ENCODE assay signal across 9 mouse cellular contexts in the genomic region with DNA sequence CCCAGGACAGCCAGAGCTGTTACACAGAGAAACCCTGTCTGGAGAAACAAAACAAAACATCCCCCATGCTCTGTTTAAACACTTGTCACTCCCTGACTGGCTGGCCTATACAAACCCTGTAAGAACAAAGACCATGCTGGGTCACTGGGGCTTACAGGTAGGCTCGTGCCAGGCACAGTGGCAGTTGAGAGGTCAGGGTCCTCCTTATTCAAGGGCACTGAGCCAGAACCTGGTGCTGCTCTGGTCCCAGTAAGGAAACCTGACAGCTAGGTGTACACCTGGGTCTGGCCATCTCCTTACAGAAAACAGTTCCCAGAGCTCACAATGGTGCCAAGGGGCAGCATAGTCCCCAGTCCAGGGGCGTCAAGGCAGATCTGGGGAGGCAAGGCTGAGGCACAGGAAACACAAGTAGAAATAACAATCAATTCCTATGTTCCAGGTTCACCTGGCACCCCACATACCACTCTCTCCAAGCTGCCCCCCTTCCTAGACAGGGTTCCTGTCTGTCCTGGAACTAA. TPM values are rescaled to one million over a fixed set of nuclear protein-coding genes. Genes with fewer than 3 reads are reported as not detected.
DNase-seq lines count a peak whose midpoint lies in the region; ATAC-seq and TF ChIP-seq lines count a peak whose summit lies in the region.
"Had no signal": no experiment of that assay in that cellular context is flagged by ENCODE, and none has a peak within 500 bp of the region (broad histone marks: within the 10 kb centered on the region; RNA-seq: fewer than 3 reads in every experiment).

No protein-coding gene starts in this region.

- no peak for ATAC-seq in embryonic facial prominence, embryonic 15.5 days (ENCODE audit: insufficient number of reproducible peaks, low FRiP score, low TSS enrichment, low read depth)
- no peak for ATAC-seq in kidney, postnatal 0 days (replicated peaks; ENCODE audit: low FRiP score, low read depth)
- ATAC-seq in neural tube, embryonic 13.5 days (ENCODE audit: low read depth): no peak
- ATAC-seq in monocyte, adult 5-6 weeks (replicated peaks; ENCODE audit: insufficient number of reproducible peaks, low FRiP score, low TSS enrichment, poor library complexity, severe bottlenecking): no peak

- H3K9ac ChIP-seq in embryonic facial prominence, embryonic 15.5 days: peak overlapping the region; percentile 97; the same call in 1 of the 2 replicates
- peak overlapping the region; percentile 94 for H3K9ac ChIP-seq in kidney, postnatal 0 days (ENCODE audit: low read depth, low read length)
- peak overlapping the region; percentile 96 for H3K9ac ChIP-seq in neural tube, embryonic 13.5 days

- no peak overlapping the region for H3K27ac ChIP-seq in layer of hippocampus, adult 2 months
- H3K27ac ChIP-seq in embryonic facial prominence, embryonic 15.5 days (replicated peaks): no peak overlapping the region
- H3K27ac ChIP-seq in kidney, postnatal 0 days: peak overlapping the region; percentile 94; the same call in 1 of the 2 replicates
- no peak overlapping the region for H3K27ac ChIP-seq in neural tube, embryonic 13.5 days (replicated peaks)

- peaks cover 40% of the 10 kb centered on the region for H3K4me1 ChIP-seq in embryonic facial prominence, embryonic 15.5 days
- peaks cover 20% of the 10 kb centered on the region for H3K4me1 ChIP-seq in kidney, postnatal 0 days (replicated peaks; ENCODE audit: insufficient read depth, low read length)
- H3K4me1 ChIP-seq in neural tube, embryonic 13.5 days (replicated peaks): peaks cover 40% of the 10 kb centered on the region

- peak overlapping the region; percentile 94 for H3K4me3 ChIP-seq in layer of hippocampus, adult 2 months
- peak overlapping the region; percentile 88 for H3K4me3 ChIP-seq in embryonic facial prominence, embryonic 15.5 days (replicated peaks)
- H3K4me3 ChIP-seq in kidney, postnatal 0 days (replicated peaks; ENCODE audit: low read depth, low read length): peak overlapping the region; percentile 79; the same call in 1 of the 2 replicates
- H3K4me3 ChIP-seq in neural tube, embryonic 13.5 days: peak overlapping the region; percentile 95

- no peak for DNase-seq in layer of hippocampus, adult 2 months (ENCODE audit: low spot score in 2 of 2)
- DNase-seq in layer of hippocampus, adult 9-11 months: no peak
- DNase-seq in kidney, postnatal 0 days (ENCODE audit: low spot score): no peak
- DNase-seq in B cell, adult 2 months: no peak
- no peak for DNase-seq in left cerebral cortex, postnatal 14 days (ENCODE audit: low spot score in 2 of 2)
- DNase-seq: gastrocnemius, postnatal 25 days had no signal

- peaks cover 27% of the 10 kb centered on the region for H3K36me3 ChIP-seq in embryonic facial prominence, embryonic 15.5 days
- peaks cover 19% of the 10 kb centered on the region; the same call in 1 of the 2 replicates for H3K36me3 ChIP-seq in kidney, postnatal 0 days (ENCODE audit: insufficient read depth, low read length)
- H3K36me3 ChIP-seq in neural tube, embryonic 13.5 days: peaks cover 25% of the 10 kb centered on the region

- no peaks in the 10 kb centered on the region for H3K9me3 ChIP-seq in embryonic facial prominence, embryonic 15.5 days (replicated peaks)
- H3K9me3 ChIP-seq in kidney, postnatal 0 days (replicated peaks; ENCODE audit: low read length): no peaks in the 10 kb centered on the region
- H3K9me3 ChIP-seq in neural tube, embryonic 13.5 days: no peaks in the 10 kb centered on the region

- intact Hi-C loops in left cerebral cortex, postnatal 14 days (cut with DNase I): no loop called here

- 79% methylated on average over 2 of the region's 2 CpGs for WGBS in embryonic facial prominence, embryonic 15.5 days
- 51% methylated on average over 2 of the region's 2 CpGs for WGBS in kidney, postnatal 0 days
- 80% methylated on average over 2 of the region's 2 CpGs for whole genome bisulfite sequencing in neural tube, embryonic 13.5 days

- no peaks in the 10 kb centered on the region for H3K27me3 ChIP-seq in embryonic facial prominence, embryonic 15.5 days
- no peaks in the 10 kb centered on the region for H3K27me3 ChIP-seq in kidney, postnatal 0 days (ENCODE audit: insufficient read depth, low read length)
- H3K27me3 ChIP-seq in neural tube, embryonic 13.5 days: no peaks in the 10 kb centered on the region

- peak overlapping the region; percentile 83 for H3K4me2 ChIP-seq in embryonic facial prominence, embryonic 15.5 days (replicated peaks)
- H3K4me2 ChIP-seq in kidney, postnatal 0 days (ENCODE audit: low read length): peak overlapping the region; percentile 92
- H3K4me2 ChIP-seq in neural tube, embryonic 13.5 days: peak overlapping the region; percentile 96

- TF ChIP-seq CTCF in layer of hippocampus, adult 2 months (conservative IDR thresholded peaks at IDR 0.05): no peak
- no peak for TF ChIP-seq CTCF in kidney, postnatal 0 days (IDR thresholded peaks at IDR 0.05; ENCODE audit: low read depth)

RNA-seq across cellular contexts. Expression of gene Rnf126, which starts 1.5 kb away (rescaled TPM):
- total RNA-seq in layer of hippocampus, adult 2 months (2021): 10 to 100 TPM; 85.0 to 88.3 TPM
- 110 and 127 TPM in 2 replicates for polyA plus RNA-seq in embryonic facial prominence, embryonic 15.5 days (2015; fragmentation: Nextera tagmentation; extraction: Ambion mirVana)
- polyA plus RNA-seq in kidney, postnatal 0 days (2015; fragmentation: Nextera tagmentation; extraction: Ambion mirVana): 74.5 and 82.4 TPM in 2 replicates
- 96.2 and 98.5 TPM in 2 replicates for polyA plus RNA-seq in neural tube, embryonic 13.5 days (2015; fragmentation: Nextera tagmentation; extraction: Ambion mirVana)
- total RNA-seq in monocyte, adult 5-6 weeks (2017): 3.5 to 18.0 TPM (median 8.8 TPM) in 3 replicates
- total RNA-seq in left cerebral cortex, postnatal 14 days (2021): 10 to 100 TPM; 95.4 to 97.1 TPM

RNA-seq across cellular contexts. Expression of gene Fgf22, which starts 10.4 kb away (rescaled TPM):
- 1 to 10 TPM; 1.9 to 2.8 TPM for total RNA-seq in layer of hippocampus, adult 2 months (2021)
- polyA plus RNA-seq in embryonic facial prominence, embryonic 15.5 days (2015; fragmentation: Nextera tagmentation; extraction: Ambion mirVana): 2.5 and 3.9 TPM in 2 replicates
- polyA plus RNA-seq in kidney, postnatal 0 days (2015; fragmentation: Nextera tagmentation; extraction: Ambion mirVana): 0.11 and 0.36 TPM in 2 replicates
- 1.7 and 2.7 TPM in 2 replicates for polyA plus RNA-seq in neural tube, embryonic 13.5 days (2015; fragmentation: Nextera tagmentation; extraction: Ambion mirVana)
- not detected in 3 replicates for total RNA-seq in monocyte, adult 5-6 weeks (2017)
- total RNA-seq in left cerebral cortex, postnatal 14 days (2021): 1 to 10 TPM; 1.4 to 2.1 TPM
- total RNA-seq: gastrocnemius, postnatal 25 days had no signal

RNA-seq across cellular contexts. Expression of gene Fstl3, which starts 11.8 kb away (rescaled TPM):
- 1 to 10 TPM; 2.5 to 2.7 TPM for total RNA-seq in layer of hippocampus, adult 2 months (2021)
- 20.1 and 20.2 TPM in 2 replicates for polyA plus RNA-seq in embryonic facial prominence, embryonic 15.5 days (2015; fragmentation: Nextera tagmentation; extraction: Ambion mirVana)
- 32.9 and 38.7 TPM in 2 replicates for polyA plus RNA-seq in kidney, postnatal 0 days (2015; fragmentation: Nextera tagmentation; extraction: Ambion mirVana)
- 1.9 and 2.8 TPM in 2 replicates for polyA plus RNA-seq in neural tube, embryonic 13.5 days (2015; fragmentation: Nextera tagmentation; extraction: Ambion mirVana)
- 1.3 to 3.3 TPM (median 2.0 TPM) in 3 replicates for total RNA-seq in monocyte, adult 5-6 weeks (2017)
- 1 to 10 TPM; 1.7 to 2.2 TPM for total RNA-seq in left cerebral cortex, postnatal 14 days (2021)

RNA-seq across cellular contexts. Expression of gene Polrmt, which starts 18.9 kb away (rescaled TPM):
- 10 to 100 TPM; 44.5 to 50.6 TPM for total RNA-seq in layer of hippocampus, adult 2 months (2021)
- polyA plus RNA-seq in embryonic facial prominence, embryonic 15.5 days (2015; fragmentation: Nextera tagmentation; extraction: Ambion mirVana): 41.6 and 46.6 TPM in 2 replicates
- polyA plus RNA-seq in kidney, postnatal 0 days (2015; fragmentation: Nextera tagmentation; extraction: Ambion mirVana): 37.9 and 38.5 TPM in 2 replicates
- polyA plus RNA-seq in neural tube, embryonic 13.5 days (2015; fragmentation: Nextera tagmentation; extraction: Ambion mirVana): 40.7 and 41.2 TPM in 2 replicates
- 8.3 to 15.9 TPM (median 10.4 TPM) in 3 replicates for total RNA-seq in monocyte, adult 5-6 weeks (2017)
- total RNA-seq in left cerebral cortex, postnatal 14 days (2021): 10 to 100 TPM; 43.8 to 45.4 TPM

RNA-seq across cellular contexts. Expression of gene Prss57, which starts 25.5 kb away (rescaled TPM):
- under 1 TPM; 0.26 to 0.37 TPM for total RNA-seq in layer of hippocampus, adult 2 months (2021)
- polyA plus RNA-seq in embryonic facial prominence, embryonic 15.5 days (2015; fragmentation: Nextera tagmentation; extraction: Ambion mirVana): 0.07 TPM in 1 of 2 replicates, not detected in the other
- 0.04 and 0.06 TPM in 2 replicates for polyA plus RNA-seq in kidney, postnatal 0 days (2015; fragmentation: Nextera tagmentation; extraction: Ambion mirVana)
- polyA plus RNA-seq in neural tube, embryonic 13.5 days (2015; fragmentation: Nextera tagmentation; extraction: Ambion mirVana): 0.07 and 0.69 TPM in 2 replicates
- 0.21 to 2.1 TPM in 2 of 3 replicates, not detected in the other for total RNA-seq in monocyte, adult 5-6 weeks (2017)
- total RNA-seq in left cerebral cortex, postnatal 14 days (2021): 1 to 10 TPM in 1 of 2 experiments, under 1 TPM in 1; 0.17 to 1.1 TPM
- total RNA-seq: gastrocnemius, postnatal 25 days had no signal
